Mouse (Mus musculus) stomach, embryonic 16.5 days (tissue): Measurements from ENCODE around the gene Mnat1. TPM values are rescaled to one million over a fixed set of nuclear protein-coding genes. Genes with fewer than 3 reads are reported as not detected.

Source experiments
- ATAC-seq: fragments of 200-750 bp; cut with Nextera tagmentation; 2 replicates; pipeline ENCODE4 v1.8.0; 2017; ENCODE audit warnings: moderate number of reproducible peaks, moderate TSS enrichment; ENCODE audit not compliant: insufficient read depth, low FRiP score
- H3K27ac ChIP-seq: fragments of 300-500 bp; sonication (generic); 2 replicates; pipeline ENCODE4 v1.5.1; 2014; ENCODE audit warnings: low read length
- H3K27me3 ChIP-seq: fragments of 300-500 bp; sonication (generic); 2 replicates; pipeline ENCODE4 v1.6.1; 2014; ENCODE audit warnings: low read length, control low read depth, mixed read lengths; ENCODE audit not compliant: control insufficient read depth, insufficient read depth
- H3K36me3 ChIP-seq: fragments of 300-500 bp; sonication (generic); 2 replicates; pipeline ENCODE4 v1.6.1; 2014; ENCODE audit warnings: low read length; ENCODE audit not compliant: control insufficient read depth, insufficient read depth
- H3K4me1 ChIP-seq: fragments of 300-500 bp; sonication (generic); 2 replicates; pipeline ENCODE4 v1.6.1; 2014; ENCODE audit warnings: low read length, control low read depth, mixed read lengths; ENCODE audit not compliant: control insufficient read depth, insufficient read depth
- H3K4me2 ChIP-seq: fragments of 300-500 bp; sonication (generic); 2 replicates; pipeline ENCODE4 v1.6.1; 2014; ENCODE audit warnings: low read depth, low read length, mixed read lengths
- H3K4me3 ChIP-seq: fragments of 300-500 bp; sonication (generic); replicated peaks from 2 replicates; pipeline ENCODE4 v1.5.1; 2014; ENCODE audit warnings: mild to moderate bottlenecking, low read length
- H3K9ac ChIP-seq: fragments of 300-500 bp; sonication (generic); 2 replicates; pipeline ENCODE4 v1.6.1; 2014; ENCODE audit warnings: low read length
- H3K9me3 ChIP-seq: fragments of 300-500 bp; sonication (generic); replicated peaks from 2 replicates; pipeline ENCODE4 v1.6.1; 2016; ENCODE audit warnings: low read length, control low read depth; ENCODE audit not compliant: control insufficient read depth
- WGBS: fragments of 180-500 bp; shearing (Covaris S2); extraction: QIAGEN DNeasy Blood & Tissue Kit; methylation state at CpG from one replicate; pipeline ENCODE4 v1.1.7; 2014; 5-methylcytosine and 5-hydroxymethylcytosine counted together
- polyA plus RNA-seq: library from polyadenylated mRNA; unstranded; fragments of >200 nt; fragmentation: Nextera tagmentation; extraction: Ambion mirVana; gene quantifications from 2 replicates; pipeline ENCODE4 v1.2.1, GENCODE M21; 2015

Mnat1 gene
- polyA plus RNA-seq, 1 experiment from 2014 or later: 25.9 TPM

- Histone ChIP-seq H3K9me3 (no peaks in the 10 kb centered on the region), H3K4me3 (no peak overlapping the region), H3K36me3 (0 out of 2 replicates have a peak, but pooled peaks cover 7% of the 10 kb centered on the region), H3K27ac (no peak overlapping the region), H3K4me1 (no peaks in the 10 kb centered on the region), H3K4me2 (no peak overlapping the region), H3K27me3 (no peaks in the 10 kb centered on the region), H3K9ac (no peak overlapping the region)
- no peak for ATAC-seq
- WGBS: 86% methylated on average over 6 of the region's 6 CpGs
Observed at GRCm38 (mm10) chr12:73170794-73171193, 47.3 kb downstream of the Mnat1 start.

GRCm38 (mm10) chr12:73183896-73184295 is 60.4 kb downstream of the Mnat1 start:
- Histone ChIP-seq H3K9ac (no peak overlapping the region), H3K27ac (no peak overlapping the region), H3K4me2 (no peak overlapping the region), H3K27me3 (no peaks in the 10 kb centered on the region), H3K4me1 (no peaks in the 10 kb centered on the region), H3K9me3 (no peaks in the 10 kb centered on the region), H3K4me3 (no peak overlapping the region), H3K36me3 (no peaks in the 10 kb centered on the region)
- no peak for ATAC-seq
- 88% methylated on average over 8 of the region's 8 CpGs for WGBS

- Histone ChIP-seq H3K27me3 (no peaks in the 10 kb centered on the region), H3K4me2 (no peak overlapping the region), H3K4me3 (no peak overlapping the region), H3K27ac (no peak overlapping the region), H3K9me3 (no peaks in the 10 kb centered on the region), H3K9ac (no peak overlapping the region), H3K4me1 (no peaks in the 10 kb centered on the region), H3K36me3 (no peaks in the 10 kb centered on the region)
- whole genome bisulfite sequencing: 81% methylated on average over 6 of the region's 6 CpGs
- ATAC-seq: no peak
Observed at GRCm38 (mm10) chr12:73197363-73197762, 73.8 kb downstream of the Mnat1 start.

DNA sequence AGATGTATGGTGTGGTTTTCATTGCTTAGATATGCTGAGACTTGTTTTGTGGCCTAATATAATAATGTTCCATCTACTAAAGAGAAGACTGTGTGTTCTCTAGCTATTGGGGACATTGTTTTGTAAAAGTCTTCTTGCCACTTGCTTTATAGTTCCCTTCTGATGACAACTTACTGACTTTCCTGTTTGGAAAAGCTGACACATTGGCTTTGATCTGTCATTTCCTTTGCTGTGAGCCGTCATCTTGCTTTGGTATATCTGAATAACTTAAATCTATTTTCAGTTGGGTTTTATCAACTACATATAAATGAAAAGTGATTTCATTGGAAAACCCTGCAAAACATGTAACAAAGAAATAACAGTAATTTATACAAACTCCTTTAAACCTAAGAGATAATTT is 74.9 kb downstream of the Mnat1 start:
- H3K4me1 ChIP-seq: no peaks in the 10 kb centered on the region
- 53% methylated on average over 1 of the region's 1 CpGs for WGBS
- no peak overlapping the region for H3K9ac ChIP-seq
- H3K36me3 ChIP-seq: no peaks in the 10 kb centered on the region
- H3K4me3 ChIP-seq: no peak overlapping the region
- ATAC-seq: no peak
- no peak overlapping the region for H3K27ac ChIP-seq
- no peaks in the 10 kb centered on the region for H3K9me3 ChIP-seq
- H3K4me2 ChIP-seq: no peak overlapping the region
- H3K27me3 ChIP-seq: no peaks in the 10 kb centered on the region

- H3K4me1 ChIP-seq: no peaks in the 10 kb centered on the region
- H3K9me3 ChIP-seq: no peaks in the 10 kb centered on the region
- H3K27ac ChIP-seq: no peak overlapping the region
- 54% methylated on average over 7 of the region's 7 CpGs for WGBS
- no peak overlapping the region for H3K4me2 ChIP-seq
- ATAC-seq: no peak
- H3K36me3 ChIP-seq: no peaks in the 10 kb centered on the region
- H3K9ac ChIP-seq: no peak overlapping the region
- H3K27me3 ChIP-seq: no peaks in the 10 kb centered on the region
- H3K4me3 ChIP-seq: no peak overlapping the region
Observed at GRCm38 (mm10) chr12:73199375-73199774, 75.9 kb downstream of the Mnat1 start.

DNA sequence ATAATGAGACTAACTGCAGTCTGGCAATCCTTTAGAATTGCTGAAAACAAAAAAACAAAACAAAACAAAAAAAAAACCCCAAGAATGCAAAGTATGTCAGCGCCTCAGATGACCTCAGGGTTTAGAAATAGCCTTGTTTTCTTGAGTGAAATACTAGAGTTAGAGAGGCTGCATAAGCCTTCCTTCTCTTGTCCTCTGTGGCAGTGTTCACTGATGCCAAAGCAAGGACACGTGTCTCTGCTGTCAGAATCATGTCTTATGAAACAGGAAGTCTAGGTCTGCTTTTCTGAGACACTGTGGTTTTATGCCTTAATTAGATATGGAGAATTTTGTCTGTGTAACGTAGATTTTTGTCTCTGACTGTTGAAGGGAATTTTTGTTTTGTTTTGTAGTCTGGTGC is 78.1 kb downstream of the Mnat1 start:
- WGBS: 50% methylated on average over 3 of the region's 3 CpGs

GRCm38 (mm10) chr12:73205710-73206649 is 82.5 kb downstream of the Mnat1 start:
- no peaks in the 10 kb centered on the region for H3K27me3 ChIP-seq
- H3K4me2 ChIP-seq: peak overlapping the region; percentile 22; the same call in 1 of the 2 replicates
- H3K9ac ChIP-seq: no peak overlapping the region
- 47% methylated on average over 11 of the region's 11 CpGs for WGBS
- H3K4me1 ChIP-seq: peaks cover 3% of the 10 kb centered on the region; the same call in 1 of the 2 replicates
- no peaks in the 10 kb centered on the region for H3K36me3 ChIP-seq
- ATAC-seq: peak; percentile 92
- no peak overlapping the region for H3K4me3 ChIP-seq
- no peaks in the 10 kb centered on the region for H3K9me3 ChIP-seq
- H3K27ac ChIP-seq: peak overlapping the region; percentile 79

More for the DNA sequence above, 78.1 kb downstream of the Mnat1 start:
- Histone ChIP-seq H3K9me3 (no peaks in the 10 kb centered on the region), H3K27ac (no peak overlapping the region), H3K9ac (no peak overlapping the region), H3K4me3 (no peak overlapping the region), H3K36me3 (no peaks in the 10 kb centered on the region), H3K4me2 (no peak overlapping the region), H3K27me3 (no peaks in the 10 kb centered on the region), H3K4me1 (no peaks in the 10 kb centered on the region)
- no peak for ATAC-seq

DNA sequence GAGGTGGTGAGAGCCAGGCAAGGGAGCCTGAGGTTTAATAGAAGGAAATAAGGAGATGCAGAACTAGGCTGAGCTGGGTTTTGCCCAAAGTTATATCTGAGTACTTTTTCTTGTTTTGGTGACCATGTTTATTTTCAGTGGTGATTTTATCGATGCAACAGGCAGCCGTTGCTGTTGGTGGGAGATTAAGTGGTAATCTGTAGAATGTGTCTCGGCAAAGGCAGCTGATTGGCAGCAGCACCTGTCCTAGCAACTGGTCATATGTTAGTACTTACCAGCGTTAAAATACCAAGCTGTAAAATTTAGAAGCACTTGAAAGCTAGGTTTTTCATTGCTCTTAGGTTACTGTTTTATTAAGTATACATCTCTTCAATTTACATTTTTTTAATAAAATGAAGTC is 83.5 kb downstream of the Mnat1 start:
- 59% methylated on average over 4 of the region's 4 CpGs for WGBS
- Histone ChIP-seq H3K4me3 (no peak overlapping the region), H3K4me1 (peaks cover 3% of the 10 kb centered on the region; the same call in 1 of the 2 replicates), H3K27me3 (no peaks in the 10 kb centered on the region), H3K27ac (peak overlapping the region; percentile 8), H3K9ac (no peak overlapping the region), H3K36me3 (no peaks in the 10 kb centered on the region), H3K9me3 (no peaks in the 10 kb centered on the region), H3K4me2 (no peak overlapping the region)
- no peak for ATAC-seq

GRCm38 (mm10) chr12:73207461-73207860 is 83.9 kb downstream of the Mnat1 start:
- no peak overlapping the region for H3K4me3 ChIP-seq
- WGBS: 52% methylated on average over 1 of the region's 1 CpGs
- no peaks in the 10 kb centered on the region for H3K9me3 ChIP-seq
- no peak for ATAC-seq
- H3K27me3 ChIP-seq: no peaks in the 10 kb centered on the region
- peaks cover 3% of the 10 kb centered on the region; the same call in 1 of the 2 replicates for H3K4me1 ChIP-seq
- no peaks in the 10 kb centered on the region for H3K36me3 ChIP-seq
- H3K27ac ChIP-seq: no peak overlapping the region
- H3K4me2 ChIP-seq: no peak overlapping the region
- H3K9ac ChIP-seq: no peak overlapping the region
